ENCODE assay signal across 23 mouse cellular contexts in genomic region chr13:41779603-41780180, GRCm38 (mm10).
DNase-seq lines count a peak whose midpoint lies in the region; ATAC-seq and TF ChIP-seq lines count a peak whose summit lies in the region.
"Had no signal": no experiment of that assay in that cellular context is flagged by ENCODE, and none has a peak within 500 bp of the region (broad histone marks: within the 10 kb centered on the region; RNA-seq: fewer than 3 reads in every experiment).

No protein-coding gene starts in this region.

- H3K4me2 ChIP-seq in hindbrain, embryonic 13.5 days, result no peak overlapping the region
- H3K4me2 ChIP-seq in midbrain, postnatal 0 days (ENCODE audit: low read depth, low read length, poor library complexity, severe bottlenecking), result no peak overlapping the region
- no peak overlapping the region for H3K4me2 ChIP-seq in midbrain, embryonic 13.5 days (replicated peaks)
- H3K4me2 ChIP-seq in hindbrain, postnatal 0 days (ENCODE audit: low read depth, low read length), result no peak overlapping the region
- H3K4me2 ChIP-seq: limb, embryonic 13.5 days; liver, embryonic 11.5 days; lung, embryonic 15.5 days had no signal

- H3K9ac ChIP-seq in hindbrain, embryonic 13.5 days, result no peak overlapping the region
- H3K9ac ChIP-seq in midbrain, postnatal 0 days (replicated peaks; ENCODE audit: low read length, poor library complexity, severe bottlenecking), result no peak overlapping the region
- no peak overlapping the region for H3K9ac ChIP-seq in midbrain, embryonic 13.5 days (replicated peaks)
- no peak overlapping the region for H3K9ac ChIP-seq in hindbrain, postnatal 0 days (replicated peaks; ENCODE audit: low read length)
- H3K9ac ChIP-seq: limb, embryonic 13.5 days; lung, embryonic 15.5 days had no signal

- TF ChIP-seq CTCF in midbrain, postnatal 0 days (IDR thresholded peaks at IDR 0.05), result no peak
- no peak for TF ChIP-seq CTCF in hindbrain, postnatal 0 days (IDR thresholded peaks at IDR 0.05; ENCODE audit: low read depth)

- no peaks in the 10 kb centered on the region for H3K9me3 ChIP-seq in hindbrain, embryonic 13.5 days
- H3K9me3 ChIP-seq in hindbrain, embryonic 10.5 days, result no peaks in the 10 kb centered on the region
- H3K9me3 ChIP-seq in midbrain, postnatal 0 days (ENCODE audit: low read length), result no peaks in the 10 kb centered on the region
- H3K9me3 ChIP-seq in midbrain, embryonic 13.5 days, result no peaks in the 10 kb centered on the region
- H3K9me3 ChIP-seq in hindbrain, postnatal 0 days (ENCODE audit: low read length), result no peaks in the 10 kb centered on the region
- H3K9me3 ChIP-seq: limb, embryonic 13.5 days; lung, embryonic 15.5 days; midbrain, embryonic 10.5 days had no signal

- no peaks in the 10 kb centered on the region for H3K36me3 ChIP-seq in hindbrain, embryonic 13.5 days
- no peaks in the 10 kb centered on the region for H3K36me3 ChIP-seq in hindbrain, embryonic 10.5 days
- no peaks in the 10 kb centered on the region for H3K36me3 ChIP-seq in midbrain, postnatal 0 days (ENCODE audit: insufficient read depth, low read length)
- H3K36me3 ChIP-seq in midbrain, embryonic 13.5 days, result no peaks in the 10 kb centered on the region
- no peaks in the 10 kb centered on the region for H3K36me3 ChIP-seq in hindbrain, postnatal 0 days (ENCODE audit: insufficient read depth, low read length)
- H3K36me3 ChIP-seq: limb, embryonic 13.5 days; lung, embryonic 15.5 days; midbrain, embryonic 10.5 days had no signal

- H3K27ac ChIP-seq in hindbrain, embryonic 13.5 days, result peak overlapping the region; percentile 64
- H3K27ac ChIP-seq in hindbrain, embryonic 10.5 days, result no peak overlapping the region
- H3K27ac ChIP-seq in midbrain, postnatal 0 days (ENCODE audit: low read depth, low read length), result no peak overlapping the region
- no peak overlapping the region for H3K27ac ChIP-seq in midbrain, embryonic 13.5 days
- H3K27ac ChIP-seq in hindbrain, postnatal 0 days, result no peak overlapping the region
- H3K27ac ChIP-seq: limb, embryonic 13.5 days; lung, embryonic 15.5 days; midbrain, embryonic 10.5 days; stomach, postnatal 0 days had no signal

- DNase-seq in hindbrain, embryonic 10.5 days (ENCODE audit: low spot score), result no peak
- DNase-seq in midbrain, postnatal 0 days (ENCODE audit: low spot score), result peak; percentile 29
- peak; percentile 15 for DNase-seq in hindbrain, postnatal 0 days (ENCODE audit: low spot score)
- peak; percentile 39 for DNase-seq in retina, postnatal 1 day
- no peak for DNase-seq in spleen, adult 18-20 months
- DNase-seq: adrenal gland, postnatal 25 days; cerebellum, adult 2 months; cerebellum, postnatal 14 days; gastrocnemius, postnatal 10 days; heart, postnatal 14 days; kidney, adult 9 months; thymus, adult 2 months; thymus, postnatal 36 days had no signal

- no peak overlapping the region for H3K4me3 ChIP-seq in hindbrain, embryonic 13.5 days
- no peak overlapping the region for H3K4me3 ChIP-seq in hindbrain, embryonic 10.5 days
- H3K4me3 ChIP-seq in midbrain, postnatal 0 days (ENCODE audit: low read depth, low read length), result no peak overlapping the region
- H3K4me3 ChIP-seq in midbrain, embryonic 13.5 days (replicated peaks), result no peak overlapping the region
- H3K4me3 ChIP-seq in hindbrain, postnatal 0 days (ENCODE audit: low read length), result no peak overlapping the region
- H3K4me3 ChIP-seq: erythroblast, embryonic 14.5 days; limb, embryonic 13.5 days; lung, embryonic 15.5 days; midbrain, embryonic 10.5 days had no signal

- peaks cover 15% of the 10 kb centered on the region; the same call in 1 of the 2 replicates for H3K4me1 ChIP-seq in hindbrain, embryonic 13.5 days (replicated peaks)
- no peaks in the 10 kb centered on the region for H3K4me1 ChIP-seq in hindbrain, embryonic 10.5 days (replicated peaks)
- no peaks in the 10 kb centered on the region for H3K4me1 ChIP-seq in midbrain, postnatal 0 days (ENCODE audit: insufficient read depth, low read length)
- no peaks in the 10 kb centered on the region for H3K4me1 ChIP-seq in midbrain, embryonic 13.5 days (replicated peaks)
- no peaks in the 10 kb centered on the region for H3K4me1 ChIP-seq in hindbrain, postnatal 0 days (ENCODE audit: insufficient read depth, low read length)
- H3K4me1 ChIP-seq: limb, embryonic 13.5 days; lung, embryonic 15.5 days; midbrain, embryonic 10.5 days had no signal

- WGBS in hindbrain, embryonic 13.5 days, result 61% methylated on average over 9 of the region's 9 CpGs
- WGBS in hindbrain, embryonic 10.5 days, result 89% methylated on average over 9 of the region's 9 CpGs
- 77% methylated on average over 9 of the region's 9 CpGs for WGBS in midbrain, postnatal 0 days
- 80% methylated on average over 9 of the region's 9 CpGs for WGBS in midbrain, embryonic 13.5 days
- 69% methylated on average over 9 of the region's 9 CpGs for WGBS in hindbrain, postnatal 0 days

- 0 out of 2 replicates have a peak, but pooled peaks have one; percentile 52 for ATAC-seq in hindbrain, embryonic 13.5 days (ENCODE audit: low FRiP score)
- no peak for ATAC-seq in midbrain, postnatal 0 days (ENCODE audit: low FRiP score)
- ATAC-seq in midbrain, embryonic 13.5 days, result no peak
- ATAC-seq in hindbrain, postnatal 0 days, result 0 out of 2 replicates have a peak, but pooled peaks have one; percentile 32
- ATAC-seq: CD4-positive, CD25-positive, alpha-beta regulatory T cell, adult 4 months; intestine, postnatal 0 days had no signal

- H3K27me3 ChIP-seq in hindbrain, embryonic 13.5 days, result no peaks in the 10 kb centered on the region
- H3K27me3 ChIP-seq in hindbrain, embryonic 10.5 days (ENCODE audit: insufficient read depth, poor library complexity, severe bottlenecking), result no peaks in the 10 kb centered on the region
- no peaks in the 10 kb centered on the region for H3K27me3 ChIP-seq in midbrain, postnatal 0 days (ENCODE audit: insufficient read depth, low read length)
- no peaks in the 10 kb centered on the region for H3K27me3 ChIP-seq in midbrain, embryonic 13.5 days
- no peaks in the 10 kb centered on the region for H3K27me3 ChIP-seq in hindbrain, postnatal 0 days (ENCODE audit: insufficient read depth, low read length)
- H3K27me3 ChIP-seq: limb, embryonic 13.5 days; lung, embryonic 15.5 days had no signal

Comparison
In these comparisons a context has a peak if more than half of its experiments do, and no peak if none do; other contexts are left out.
1. DNase-seq: peak in midbrain, postnatal 0 days (single experiment), hindbrain, postnatal 0 days (single experiment) and retina, postnatal 1 day (single experiment); none in hindbrain, embryonic 10.5 days (single experiment) and spleen, adult 18-20 months (0 of 2).
2. ATAC-seq: peak in hindbrain, embryonic 13.5 days (single experiment) and hindbrain, postnatal 0 days (single experiment); none in midbrain, postnatal 0 days (single experiment) and midbrain, embryonic 13.5 days (single experiment).